Comparison of ENCODE assay signal across 14 mouse cellular contexts in the genomic region with DNA sequence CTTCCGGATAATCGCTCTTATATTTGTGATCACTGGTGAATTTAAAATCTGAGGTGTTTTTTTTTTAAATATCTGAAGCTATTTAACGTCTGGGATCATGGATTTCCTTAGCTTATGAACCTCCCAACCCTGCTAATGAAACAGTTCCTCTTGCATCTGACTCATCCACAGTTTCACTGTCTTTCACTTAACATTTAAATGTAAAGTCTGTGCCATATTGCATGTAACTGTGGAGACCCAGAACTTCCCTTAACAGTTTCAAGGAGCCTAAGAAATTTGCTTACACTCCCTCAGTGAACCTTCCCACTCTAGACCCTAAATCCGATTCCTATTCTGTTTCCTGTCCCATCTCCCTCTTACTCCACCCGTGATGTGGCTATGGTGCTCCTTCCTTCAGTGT.
"Had no signal": no experiment of that assay in that cellular context is flagged by ENCODE, and none has a peak within 500 bp of the region (broad histone marks: within the 10 kb centered on the region; RNA-seq: fewer than 3 reads in every experiment).

No protein-coding gene starts in this region.

- DNase-seq: kidney, adult 9 months; kidney, postnatal 10 days; kidney, postnatal 4 days; lung, adult 2 months; lung, postnatal 36 days; thymus, adult 18-20 months; thymus, postnatal 14 days had no signal

- H3K4me2 ChIP-seq: liver, embryonic 11.5 days; liver, embryonic 15.5 days; midbrain, embryonic 12.5 days had no signal

- H3K27me3 ChIP-seq: liver, embryonic 15.5 days; midbrain, embryonic 12.5 days had no signal

- H3K9me3 ChIP-seq: limb, embryonic 10.5 days; liver, embryonic 15.5 days; midbrain, embryonic 12.5 days had no signal

- H3K27ac ChIP-seq: layer of hippocampus, adult 2 months; limb, embryonic 10.5 days; liver, embryonic 15.5 days; midbrain, embryonic 12.5 days had no signal

- H3K4me1 ChIP-seq: limb, embryonic 10.5 days; liver, embryonic 15.5 days; midbrain, embryonic 12.5 days had no signal

- H3K4me3 ChIP-seq: layer of hippocampus, adult 2 months; limb, embryonic 10.5 days; liver, embryonic 15.5 days; midbrain, embryonic 12.5 days had no signal

- ATAC-seq: lung, postnatal 0 days; midbrain, embryonic 16.5 days had no signal

- H3K36me3 ChIP-seq: liver, embryonic 15.5 days; midbrain, embryonic 12.5 days had no signal

- H3K9ac ChIP-seq: liver, embryonic 15.5 days; midbrain, embryonic 12.5 days had no signal
